Mouse (Mus musculus) cerebellum, adult 18-20 months (tissue): ENCODE data around the gene Arpc1b.

ENCODE experiments used
- DNase-seq, 2 experiments: peaks; one replicate each; pipeline ENCODE4 v3.0.0; 2021

Arpc1b gene

GRCm38 (mm10) chr5:145165184-145165583 lies 51.2 kb downstream of the Arpc1b start:
- DNase-seq = no peak

GRCm38 (mm10) chr5:145166536-145167305 lies 52.7 kb downstream of the Arpc1b start, which contains the start of the genes Ptcd1 and Cpsf4:
Ptcd1 (minus strand) TSS chr5:145167108.
Cpsf4 (plus strand) TSS chr5:145167213.
- peak; percentile 99 for DNase-seq

GRCm38 (mm10) chr5:145167306-145167661 lies 53.3 kb downstream of the Arpc1b start:
- no peak for DNase-seq

- DNase-seq = no peak
These were observed 64.5 kb downstream of the Arpc1b start for GRCm38 (mm10) chr5:145178461-145178980.
